Mouse (Mus musculus) embryo, embryonic 11 days (tissue): Measurements from ENCODE around the gene Fam151b.

Experiments
- DNase-seq: peaks from one replicate; pipeline ENCODE4 v3.0.0-alpha.2; 2015

The Fam151b gene

GRCm38 (mm10) chr13:92483852-92484463 is at the start of gene Fam151b:
Fam151b (minus strand) TSS chr13:92484015.
- DNase-seq: peak; percentile 97

DNA sequence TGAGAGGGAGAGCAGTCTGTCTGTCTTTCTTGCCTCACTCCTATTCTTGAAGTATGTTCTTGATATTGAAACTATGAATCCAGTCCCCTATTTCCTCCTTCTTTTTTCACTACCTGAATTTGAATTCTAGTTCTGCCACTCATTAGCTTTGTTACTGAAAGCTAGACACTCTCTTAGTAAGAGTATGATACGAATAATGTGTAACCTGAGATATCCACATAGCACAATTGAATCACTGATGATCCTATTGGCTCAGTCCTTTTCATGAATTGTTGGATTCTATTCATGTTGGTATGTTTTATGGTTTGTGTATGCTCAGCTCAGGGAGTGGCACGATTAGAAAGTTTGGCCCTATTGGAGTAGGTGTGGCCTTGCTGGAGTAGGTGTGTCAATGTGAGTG is 48.4 kb upstream of the Fam151b start:
- DNase-seq: no peak

GRCm38 (mm10) chr13:92531237-92531636 is 47.4 kb upstream of the Fam151b start:
- no peak for DNase-seq

GRCm38 (mm10) chr13:92530721-92531211 is 47.0 kb upstream of the Fam151b start, which contains the start of gene Zfyve16:
Zfyve16 (minus strand) TSS chr13:92530868.
- DNase-seq: peak; percentile 99

- DNase-seq: no peak
Measured at GRCm38 (mm10) chr13:92529828-92530720, 46.3 kb upstream of the Fam151b start.

- no peak for DNase-seq
Measured at GRCm38 (mm10) chr13:92523178-92523813, 39.5 kb upstream of the Fam151b start.

GRCm38 (mm10) chr13:92504871-92505270 is 21.1 kb upstream of the Fam151b start:
- DNase-seq: no peak

DNA sequence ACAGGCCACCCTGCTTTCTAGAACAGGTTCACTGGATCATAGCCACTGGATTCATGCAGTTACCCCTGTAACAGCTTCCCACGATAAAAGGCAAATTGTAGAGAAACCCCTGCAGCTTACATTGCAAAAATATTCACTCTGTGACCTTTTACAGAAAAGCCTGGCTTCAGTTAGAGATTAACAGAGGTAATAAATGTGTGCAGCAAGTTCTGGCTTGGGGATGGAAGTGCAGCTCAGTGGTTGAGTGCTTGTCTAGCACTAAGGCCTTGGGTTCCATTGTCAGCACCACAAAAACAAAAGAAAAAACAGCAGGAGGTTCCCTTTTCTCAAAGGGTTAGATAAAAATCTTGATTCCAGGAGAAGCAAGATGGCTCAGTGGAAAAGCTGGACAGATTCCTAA is 8.1 kb upstream of the Fam151b start:
- DNase-seq: no peak

DNA sequence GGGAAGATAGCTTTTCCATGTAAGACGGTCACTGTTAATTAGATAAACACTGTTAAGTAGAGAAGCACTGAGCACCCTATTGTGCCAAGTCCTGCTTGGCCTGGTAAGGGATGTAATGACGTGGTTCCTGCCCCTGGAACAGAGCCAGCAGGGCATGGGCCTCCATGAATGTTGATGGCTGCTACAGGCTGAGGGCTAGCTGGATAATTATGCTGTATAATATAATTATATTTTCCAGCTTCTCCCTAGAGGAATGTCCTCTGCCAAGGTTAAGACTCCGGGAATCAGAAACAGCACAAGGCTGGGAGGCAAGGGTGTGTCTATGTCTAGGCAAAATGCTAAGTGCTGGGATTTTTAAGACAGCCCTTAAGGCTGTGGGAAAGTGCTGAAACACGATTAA is 7.0 kb upstream of the Fam151b start:
- DNase-seq: no peak

GRCm38 (mm10) chr13:92483348-92483747 is 467 bp downstream of the Fam151b start:
- peak; percentile 67 for DNase-seq

- no peak for DNase-seq
Measured at GRCm38 (mm10) chr13:92470151-92470550, 13.7 kb downstream of the Fam151b start.

DNA sequence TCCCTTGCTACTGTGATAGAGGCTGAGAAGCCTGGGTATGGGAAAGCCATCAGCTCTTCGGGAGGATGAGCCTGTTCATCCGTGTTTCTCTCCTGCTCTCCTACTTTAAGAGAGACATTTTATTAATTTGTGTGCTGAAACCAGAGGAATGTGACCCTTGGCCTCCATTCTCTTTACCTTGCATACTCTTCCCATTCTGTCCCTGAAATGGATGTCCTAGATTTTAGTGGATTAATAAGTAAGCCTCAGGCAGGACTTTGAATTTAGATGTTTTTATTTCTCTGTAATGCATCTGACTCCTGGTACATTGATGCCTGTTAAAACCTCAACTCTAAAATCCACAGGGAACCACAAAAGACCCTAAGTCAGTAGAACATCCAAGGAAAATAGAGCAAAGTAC is 14.4 kb downstream of the Fam151b start:
- DNase-seq: no peak

GRCm38 (mm10) chr13:92467891-92468290 is 15.9 kb downstream of the Fam151b start:
- DNase-seq: no peak

GRCm38 (mm10) chr13:92464698-92465097 is 19.1 kb downstream of the Fam151b start:
- DNase-seq: no peak

DNA sequence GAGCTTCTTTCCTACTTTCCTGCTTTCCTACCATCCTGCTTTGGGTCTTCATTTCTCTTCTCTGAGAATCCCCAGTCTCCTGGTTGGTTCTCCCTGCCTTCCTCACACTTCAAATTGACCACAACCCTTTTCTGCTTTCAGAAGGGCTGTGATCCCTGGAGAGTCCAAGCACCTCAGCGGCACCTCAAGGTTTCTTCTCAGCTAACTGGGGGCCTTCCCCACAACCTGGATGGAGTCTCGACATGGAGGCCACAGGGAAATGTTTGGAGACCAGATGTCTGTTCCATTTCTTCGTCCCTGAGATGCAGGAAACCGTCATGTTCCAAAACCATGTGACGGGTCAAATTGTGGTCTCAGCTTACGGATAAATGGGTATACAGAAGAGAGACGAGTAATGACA is 36.9 kb downstream of the Fam151b start:
- no peak for DNase-seq

GRCm38 (mm10) chr13:92440286-92440685 is 43.5 kb downstream of the Fam151b start:
- no peak for DNase-seq

GRCm38 (mm10) chr13:92438656-92439055 is 45.2 kb downstream of the Fam151b start:
- DNase-seq: no peak

- DNase-seq: no peak
Measured at GRCm38 (mm10) chr13:92427351-92427855, 56.4 kb downstream of the Fam151b start.

- peak; percentile 48 for DNase-seq
Measured at GRCm38 (mm10) chr13:92426294-92427051, 57.3 kb downstream of the Fam151b start.

DNA sequence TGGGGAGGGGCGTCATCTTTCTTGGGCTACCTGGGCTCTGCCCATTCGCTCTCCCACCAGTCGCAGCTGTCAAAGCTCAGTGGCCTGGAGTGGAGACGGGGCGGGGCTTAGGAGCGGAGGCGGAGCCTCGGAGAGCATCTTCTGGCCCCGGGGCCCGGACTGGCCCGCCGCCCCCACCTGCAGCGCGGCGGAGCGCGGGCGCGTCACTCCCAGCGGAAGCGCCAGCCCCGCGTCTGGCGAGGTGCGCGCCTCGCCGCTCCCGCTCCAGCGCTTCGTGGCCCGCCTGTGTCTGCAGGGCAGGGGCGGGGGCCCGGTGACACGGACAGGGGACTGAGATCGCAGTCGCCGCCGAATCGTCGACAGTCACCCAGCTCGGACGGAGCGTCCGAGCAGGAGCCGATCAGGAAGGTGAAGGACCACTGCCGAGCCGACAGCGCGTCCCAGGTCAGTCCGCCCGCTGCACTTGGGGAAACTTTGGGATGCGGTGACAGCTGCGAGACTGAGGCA is 58.0 kb downstream of the Fam151b start, which contains the start of gene Ankrd34b:
Gene Ankrd34b, plus strand, starts transcription at position 139 of the 507 bp plus-strand sequence.
- DNase-seq: peak; percentile 72

GRCm38 (mm10) chr13:92423711-92424110 is 60.1 kb downstream of the Fam151b start:
- no peak for DNase-seq

GRCm38 (mm10) chr13:92419630-92420029 is 64.2 kb downstream of the Fam151b start:
- DNase-seq: no peak
